Mouse (Mus musculus) G1E-ER4 (cell line): ENCODE data around the gene D430041D05Rik. TPM values are rescaled to one million over a fixed set of nuclear protein-coding genes. Genes with fewer than 3 reads are reported as not detected.

Experiments used
- GATA1 ChIP-seq: IDR thresholded peaks from one replicate; pipeline ENCODE4 v1.8.0; 2012; ENCODE audit warnings: low read length, inconsistent platforms
- polyA plus RNA-seq: library from polyadenylated mRNA; stranded (reverse); fragments of >175 nt; gene quantifications from 2 replicates; pipeline ENCODE4 v1.2.3, GENCODE M21; 2012

Gene D430041D05Rik
- polyA plus RNA-seq, 1 experiment, result 0.08 TPM

DNA sequence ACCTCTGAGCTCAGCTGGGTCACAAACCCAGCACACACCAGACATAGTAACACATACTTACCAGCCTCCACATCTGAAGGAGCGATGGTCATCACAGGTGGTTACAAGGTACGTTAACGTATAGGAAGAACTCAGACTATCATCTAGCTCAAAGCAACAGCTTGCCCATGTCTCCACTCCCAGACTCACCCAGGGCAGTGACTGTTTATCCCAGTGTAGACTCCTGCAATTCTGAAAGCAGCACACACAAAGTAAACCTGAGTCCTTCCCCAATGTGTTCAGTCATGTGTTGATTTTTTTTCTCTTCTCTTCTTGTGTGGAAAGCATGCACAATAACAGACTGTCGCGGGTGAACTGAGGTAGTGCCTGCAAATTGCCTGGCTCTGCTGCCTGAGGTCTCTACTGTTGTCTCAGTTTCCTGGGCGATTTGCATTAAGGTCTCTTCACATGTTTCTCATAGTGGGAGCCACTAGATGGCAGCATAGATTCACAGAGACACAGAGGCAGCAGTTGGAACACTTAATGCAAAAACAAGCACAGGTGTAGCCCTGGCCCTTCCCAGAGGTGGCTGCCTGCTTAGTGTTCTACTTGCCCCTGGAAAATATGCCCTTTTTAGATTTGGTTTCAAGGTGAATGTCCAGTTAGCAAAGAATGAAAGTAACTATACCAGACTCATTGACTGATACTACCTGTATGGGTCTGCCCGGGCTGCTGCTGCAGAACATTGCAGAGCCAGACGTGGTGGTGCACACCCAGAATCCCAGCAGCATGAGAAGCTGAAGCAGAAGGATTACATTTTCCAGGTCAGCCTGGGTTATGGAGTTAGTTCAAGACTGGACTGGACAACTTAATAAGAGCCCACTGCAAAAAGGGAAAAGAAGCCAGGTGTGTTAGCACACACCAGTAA, 276.4 kb downstream of the D430041D05Rik start:
- TF ChIP-seq GATA1, result no peak

DNA sequence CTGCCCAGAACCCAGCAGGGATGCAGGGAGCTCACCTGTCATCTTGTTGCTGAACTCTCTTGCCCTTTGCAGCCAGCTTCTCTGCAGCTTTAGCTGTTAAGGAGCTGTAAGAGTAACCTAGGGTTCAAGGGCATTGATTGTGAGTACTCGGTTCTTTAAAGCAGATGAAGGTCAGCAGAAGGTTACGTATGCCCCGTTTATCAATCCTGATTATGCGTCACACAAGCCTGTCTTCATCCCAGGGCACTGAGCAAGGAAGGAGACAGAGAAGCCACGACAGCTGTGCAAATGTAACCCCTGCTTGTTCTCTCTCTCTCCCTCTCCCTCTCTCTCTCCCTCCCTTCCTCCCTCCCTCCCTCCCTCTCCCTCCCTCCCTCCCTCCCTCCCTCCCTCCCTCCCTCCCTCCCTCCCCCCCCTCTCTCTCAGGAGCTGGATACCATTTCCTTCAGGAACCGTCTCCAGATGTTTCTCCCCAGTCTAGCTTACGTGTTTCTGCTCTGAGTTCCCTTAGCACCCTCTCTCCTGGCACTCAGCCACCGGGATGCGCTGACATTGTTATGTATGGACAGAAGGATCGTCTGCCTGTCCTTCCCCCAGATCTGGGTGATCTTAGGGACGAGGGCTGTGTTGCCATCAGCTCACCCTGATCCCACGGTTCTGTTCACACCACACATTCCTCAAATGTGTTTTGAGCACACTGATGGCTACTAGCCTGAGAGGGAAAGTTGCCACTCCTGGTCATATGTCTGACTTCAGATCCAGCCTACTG, 277.6 kb downstream of the D430041D05Rik start:
- TF ChIP-seq GATA1, result no peak

DNA sequence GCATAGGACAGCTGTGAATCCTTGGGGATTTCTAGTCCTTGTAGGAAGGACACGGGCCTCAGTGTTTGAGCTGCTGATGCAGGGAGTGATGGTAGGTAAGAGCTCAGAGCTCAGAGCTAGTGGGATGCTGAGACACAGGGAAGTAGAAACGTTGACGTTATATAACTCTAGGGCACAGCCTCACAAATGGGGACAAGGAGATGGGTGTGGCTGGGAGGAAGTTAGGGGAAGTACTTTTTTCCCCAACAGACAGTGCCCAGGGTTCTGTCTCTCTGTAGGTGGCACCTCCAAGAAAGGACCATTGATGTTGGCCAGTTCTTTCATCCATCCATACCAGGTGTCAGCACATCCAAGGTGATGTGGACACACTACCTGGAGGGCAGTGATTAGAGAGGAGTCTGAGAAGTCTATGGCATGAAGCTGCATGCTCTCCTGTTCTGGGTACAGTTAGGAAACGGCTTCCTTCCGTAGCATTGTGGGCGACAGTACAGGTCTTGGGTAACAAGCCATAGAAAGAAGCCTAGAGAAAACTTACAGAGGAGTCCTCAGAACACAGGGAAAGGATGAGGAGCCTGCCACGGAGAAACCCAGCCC, 278.4 kb downstream of the D430041D05Rik start:
- no peak for TF ChIP-seq GATA1

DNA sequence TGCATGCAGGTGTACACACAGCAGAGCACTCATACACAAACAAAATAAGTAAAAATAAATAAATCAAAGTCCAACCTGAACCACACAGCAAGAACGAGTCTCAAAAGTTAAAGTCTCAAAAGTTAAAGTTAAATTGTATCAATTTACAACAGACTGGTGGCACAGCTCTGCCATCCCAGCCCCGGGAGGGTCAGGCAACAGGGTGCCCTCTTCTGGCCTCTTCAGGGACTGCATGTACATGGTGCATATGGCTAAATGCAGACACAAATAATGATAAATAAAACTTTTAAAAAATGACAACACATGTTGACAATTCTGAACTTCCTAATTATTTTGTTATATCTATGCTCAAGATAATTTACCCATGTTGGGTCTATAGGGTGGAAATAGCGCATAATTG, 279.8 kb downstream of the D430041D05Rik start:
- no peak for TF ChIP-seq GATA1

DNA sequence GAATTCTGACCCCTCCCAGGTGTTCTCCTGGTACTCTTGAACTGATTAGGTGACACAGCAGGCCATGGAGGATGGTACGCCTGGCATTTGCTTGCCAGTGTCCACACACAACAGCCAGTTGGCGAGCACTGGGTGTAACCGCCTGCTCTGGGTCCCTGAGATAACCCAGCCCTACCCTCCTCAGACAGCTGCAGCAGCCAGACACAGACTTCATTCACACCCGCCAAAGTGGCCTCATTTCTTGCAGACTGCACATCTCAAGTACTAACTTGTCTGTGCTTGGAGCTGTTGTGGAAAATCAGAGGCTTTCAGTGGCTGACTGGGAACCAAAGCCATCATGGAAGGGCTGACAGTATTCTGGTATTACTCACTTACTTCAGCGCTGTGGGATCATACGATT, 280.6 kb downstream of the D430041D05Rik start:
- TF ChIP-seq GATA1, result no peak

DNA sequence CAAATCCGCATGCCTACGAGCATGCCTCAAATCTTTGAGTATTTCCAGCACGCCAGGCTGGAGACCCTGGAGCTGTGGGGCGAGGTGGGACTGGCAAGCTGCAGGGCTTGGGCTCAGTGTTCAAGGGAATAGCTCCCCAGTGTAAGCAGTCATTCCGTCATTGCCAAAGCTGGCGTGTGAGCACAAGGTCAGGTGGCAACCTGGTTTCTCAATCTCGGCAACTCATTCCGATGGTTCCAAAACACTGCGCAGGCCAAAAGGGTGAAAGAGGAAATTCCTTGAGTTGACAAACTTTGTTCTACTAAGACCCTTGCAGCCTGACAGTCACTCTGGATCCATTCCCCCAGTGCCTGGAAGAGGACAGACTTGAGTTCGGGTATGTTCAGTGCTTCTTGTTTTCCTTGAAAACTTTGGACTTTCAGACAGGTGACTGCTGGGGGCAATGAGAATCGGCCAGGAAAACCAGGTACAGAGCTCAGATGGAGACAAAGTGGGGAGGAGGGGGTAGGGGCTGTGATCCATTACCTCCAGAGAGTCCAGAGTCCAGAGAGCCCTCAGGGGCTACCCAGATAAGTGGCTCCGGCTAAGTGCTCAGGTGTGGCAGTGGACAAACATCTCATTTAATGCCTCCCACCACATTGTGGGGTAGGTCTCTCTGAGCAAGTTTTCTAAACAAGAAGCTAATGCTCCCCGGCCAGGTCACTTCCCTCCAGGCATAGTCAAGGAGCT, 281.8 kb downstream of the D430041D05Rik start:
- TF ChIP-seq GATA1, result no peak

DNA sequence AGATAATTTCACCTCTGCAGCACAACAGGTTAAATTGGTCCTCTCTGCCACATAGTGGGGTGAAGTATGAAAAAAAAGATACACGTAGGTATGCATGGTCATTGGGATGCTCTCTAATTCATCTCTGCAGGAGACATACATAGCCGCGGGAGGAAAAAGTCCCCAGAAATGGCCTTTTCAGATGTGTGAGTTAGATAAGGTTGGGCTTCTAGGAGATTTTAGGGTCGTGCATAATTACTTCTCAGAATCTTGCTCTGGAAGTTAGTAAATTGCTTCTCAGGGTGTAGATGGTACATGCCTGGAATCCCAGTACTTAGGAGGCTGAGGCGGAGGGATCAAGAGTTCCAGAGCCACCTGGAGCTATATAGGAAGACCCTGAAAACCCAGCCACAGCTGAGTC, 286.7 kb downstream of the D430041D05Rik start:
- no peak for TF ChIP-seq GATA1

DNA sequence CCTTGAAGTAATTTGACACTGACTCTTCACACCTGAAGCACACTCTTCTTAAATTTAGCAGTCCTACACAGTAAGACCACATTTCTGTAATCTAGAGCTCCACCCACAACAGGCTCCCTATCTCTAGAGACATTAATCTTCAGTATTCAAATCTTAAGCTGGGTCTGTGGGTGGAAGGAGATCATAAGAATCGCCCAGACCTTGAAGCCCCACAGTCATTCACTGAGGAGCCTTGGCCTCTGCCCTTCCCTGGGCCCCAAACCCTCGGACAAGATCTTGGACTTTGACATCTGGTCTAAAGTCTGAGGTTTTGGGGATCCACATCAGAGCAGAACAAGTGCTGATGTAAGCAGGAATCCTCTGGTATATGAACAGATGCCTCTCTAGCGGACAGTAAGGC, 287.3 kb downstream of the D430041D05Rik start:
- TF ChIP-seq GATA1, result peak; percentile 54

DNA sequence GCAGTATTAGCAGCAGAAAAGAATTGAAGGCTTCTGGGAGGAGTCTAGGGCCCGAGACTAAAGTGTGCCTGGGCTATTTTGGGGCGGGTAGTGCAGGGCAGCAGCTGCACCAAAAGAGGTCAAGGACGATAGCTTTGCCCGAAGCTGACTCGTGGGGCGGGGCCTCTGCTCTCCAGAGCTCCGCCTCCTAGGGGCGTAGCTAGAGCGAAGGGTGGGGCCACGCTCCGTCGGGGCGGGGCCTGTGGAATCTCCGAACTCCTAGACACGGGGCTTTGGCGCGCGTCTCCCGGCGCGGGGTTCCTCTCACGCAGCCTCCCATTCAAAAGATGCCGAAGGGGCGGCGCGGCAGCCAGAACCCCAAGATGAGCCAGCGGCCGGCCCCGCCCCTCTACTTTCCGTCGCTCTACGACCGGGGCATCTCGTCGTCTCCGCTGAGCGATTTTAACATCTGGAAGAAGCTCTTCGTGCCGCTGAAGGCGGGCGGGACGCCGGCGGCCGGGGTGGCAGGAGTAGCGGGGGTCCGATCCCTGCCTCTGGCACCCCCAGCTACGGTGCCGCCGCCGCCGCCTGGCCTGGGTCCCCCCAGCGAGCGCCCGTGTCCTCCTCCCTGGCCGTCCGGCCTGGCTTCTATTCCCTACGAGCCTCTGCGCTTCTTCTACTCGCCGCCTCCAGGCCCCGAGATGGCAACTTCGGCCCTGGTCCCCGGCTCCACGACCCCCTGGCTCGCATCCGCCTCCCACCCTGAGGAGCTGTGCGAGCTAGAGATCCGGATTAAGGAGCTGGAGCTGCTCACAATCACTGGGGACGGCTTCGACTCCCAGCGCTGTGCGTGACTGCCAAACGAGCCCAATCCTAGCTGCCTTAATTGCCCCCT, 288.1 kb downstream of the D430041D05Rik start, which contains the start of gene A930018P22Rik:
A930018P22Rik (plus strand) TSS at position 265 of the 874 bp plus-strand sequence.
- no peak for TF ChIP-seq GATA1

DNA sequence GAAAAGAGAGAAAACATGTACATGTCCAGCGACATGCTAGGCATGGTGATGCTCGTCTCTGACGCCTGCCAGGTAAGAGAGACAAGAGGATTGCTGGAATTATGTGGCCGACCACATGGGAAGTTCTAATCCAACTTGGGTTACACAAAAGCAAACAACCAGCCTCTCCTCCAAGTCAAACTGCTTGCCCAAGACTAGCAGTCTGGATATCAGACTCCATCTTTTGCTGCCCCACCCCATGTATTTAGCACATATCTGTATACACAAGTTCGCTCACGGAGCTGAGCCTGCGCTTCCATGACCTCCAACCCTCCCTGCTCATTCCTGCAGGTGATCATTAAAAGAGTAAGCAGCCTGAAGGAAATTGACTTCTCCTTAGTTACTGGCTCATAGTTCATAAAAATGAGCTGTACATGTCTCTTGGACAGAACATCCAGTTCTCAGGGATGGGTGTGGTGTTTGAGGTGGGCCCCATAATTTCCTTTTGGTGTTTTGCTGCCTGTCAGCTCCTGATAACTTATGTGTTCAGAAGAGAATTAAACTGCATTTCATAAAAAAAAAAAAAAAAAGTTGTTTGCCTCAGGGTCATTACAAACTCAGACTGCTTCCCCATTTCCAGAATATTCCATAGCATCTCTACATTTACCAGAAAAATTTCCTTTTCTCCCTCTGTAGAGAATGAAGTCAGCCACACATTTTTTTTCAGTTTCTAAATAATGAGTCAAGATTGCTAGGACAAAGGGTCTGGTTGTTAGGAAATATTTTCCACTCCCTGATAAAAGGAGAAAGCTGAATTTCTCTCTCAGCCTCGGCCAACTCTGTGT, 288.9 kb downstream of the D430041D05Rik start:
- TF ChIP-seq GATA1, result no peak

DNA sequence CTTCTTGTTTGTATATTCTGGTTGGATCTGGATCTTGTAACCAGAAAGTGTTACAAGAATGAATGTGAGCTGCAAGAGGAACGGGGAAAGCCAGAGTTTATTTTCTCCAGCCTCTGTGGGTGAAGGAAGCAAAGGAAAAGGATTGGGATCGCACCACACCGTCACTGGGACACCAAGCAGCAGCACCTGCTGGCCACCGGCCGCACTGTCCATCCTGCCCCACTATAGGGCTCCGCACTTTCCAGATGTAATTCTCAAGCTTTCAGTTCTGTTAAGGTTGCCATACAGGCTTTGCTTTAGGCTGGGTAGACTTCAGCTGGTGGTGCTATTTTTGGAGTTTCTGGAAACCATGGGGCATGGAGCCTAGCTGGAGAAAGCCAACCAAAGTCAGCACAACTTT, 290.5 kb downstream of the D430041D05Rik start:
- no peak for TF ChIP-seq GATA1

DNA sequence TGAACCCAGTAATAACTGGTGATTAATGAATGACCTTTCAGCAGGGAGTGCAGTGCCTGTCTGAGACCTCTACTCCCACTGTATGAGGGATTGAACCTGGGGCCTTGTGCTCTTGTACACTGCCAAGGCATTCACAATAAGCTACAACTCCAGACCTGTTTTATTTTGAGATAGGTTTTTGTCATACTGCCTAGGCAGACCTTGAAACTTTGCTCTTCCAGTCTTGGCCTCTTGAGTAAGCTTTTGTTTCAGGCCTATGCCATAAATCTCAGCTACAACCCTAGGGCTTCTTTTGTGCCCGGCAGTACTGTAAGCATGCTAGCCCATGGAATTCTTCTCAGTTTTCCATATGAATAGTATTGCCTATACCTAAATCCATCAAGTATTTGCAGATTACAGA, 291.7 kb downstream of the D430041D05Rik start:
- TF ChIP-seq GATA1, result no peak

DNA sequence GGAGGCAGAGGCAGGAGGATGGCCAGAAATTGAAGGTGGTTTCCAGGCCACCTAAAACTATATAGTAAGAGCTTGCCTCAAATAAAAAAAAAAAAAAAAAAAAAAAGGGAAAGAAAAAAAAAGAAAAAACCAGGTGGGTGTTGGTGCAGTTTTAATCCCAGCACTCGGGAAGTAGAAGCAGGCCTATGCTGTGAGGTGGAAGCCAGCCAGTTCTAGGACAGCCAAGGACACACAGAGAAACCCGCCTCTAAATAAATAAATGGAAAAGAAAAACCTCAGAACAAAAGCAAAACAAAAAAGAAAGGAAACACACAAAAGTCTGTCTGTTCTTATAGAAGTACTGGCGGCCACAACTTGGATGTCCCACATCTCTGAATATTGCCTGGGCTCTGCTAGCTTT, 295.9 kb downstream of the D430041D05Rik start:
- TF ChIP-seq GATA1, result no peak

DNA sequence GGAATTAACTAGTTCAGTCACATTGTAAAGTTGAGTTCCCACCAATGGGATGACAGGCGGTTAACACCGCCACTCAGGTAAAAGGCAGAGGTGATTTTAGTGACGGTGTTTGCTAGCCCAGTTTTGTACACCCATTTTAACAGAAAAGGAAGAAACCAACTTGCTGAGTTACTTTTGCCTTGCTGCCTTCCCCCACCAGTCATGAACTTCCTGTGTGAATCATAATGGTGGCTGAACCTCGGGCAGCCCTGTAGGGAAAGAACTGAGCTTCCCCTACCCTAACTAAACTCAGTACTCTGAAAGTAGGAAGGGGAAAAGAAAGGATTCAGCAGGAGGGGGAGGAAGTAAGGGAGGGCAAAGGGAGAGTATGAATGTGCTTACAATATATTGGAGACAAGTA, 300.8 kb downstream of the D430041D05Rik start:
- no peak for TF ChIP-seq GATA1

DNA sequence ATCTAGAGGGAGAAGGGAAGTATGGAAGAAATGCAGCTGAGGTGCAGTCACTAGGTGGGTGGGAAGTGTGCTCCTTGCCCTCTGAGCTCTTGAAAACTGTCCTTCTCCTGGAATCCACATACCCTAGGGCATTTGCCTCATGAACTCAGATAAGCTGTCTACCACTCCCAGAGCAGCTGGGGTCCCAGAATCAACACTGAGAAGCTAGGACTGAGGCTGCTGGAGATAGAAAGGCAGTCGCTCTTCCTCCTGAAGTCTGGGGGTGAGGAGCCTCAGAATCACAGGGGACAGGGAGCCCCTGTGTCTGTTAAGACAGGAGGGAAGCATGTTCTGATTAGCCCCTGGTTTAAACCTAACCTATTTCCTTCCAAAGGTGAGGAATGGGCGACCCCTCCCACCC, 301.3 kb downstream of the D430041D05Rik start:
- no peak for TF ChIP-seq GATA1
